Mouse (Mus musculus) kidney, adult 18-20 months (tissue): ENCODE results near the gene B4galnt2.

ENCODE experiments used
- DNase-seq: peaks from one replicate; pipeline ENCODE4 v3.0.0; 2021

The B4galnt2 gene

GRCm38 (mm10) chr11:95824877-95825243 lies 89.8 kb downstream of the B4galnt2 start:
- DNase-seq: peak; percentile 40

- peak; percentile 92 for DNase-seq
Observed at GRCm38 (mm10) chr11:95824071-95824876, 90.4 kb downstream of the B4galnt2 start, which contains the start of gene Phospho1. TSS of gene Phospho1 (plus strand) at chr11:95824499.

- DNase-seq: no peak
Observed at GRCm38 (mm10) chr11:95822437-95822836, 92.3 kb downstream of the B4galnt2 start.

- DNase-seq: no peak
Observed at GRCm38 (mm10) chr11:95821511-95821910, 93.2 kb downstream of the B4galnt2 start.

- DNase-seq: no peak
Observed at GRCm38 (mm10) chr11:95819138-95819537, 95.6 kb downstream of the B4galnt2 start.
